Mouse (Mus musculus) embryonic facial prominence, embryonic 10.5 days (tissue): ENCODE results near the gene Snrpd3. TPM values are rescaled to one million over a fixed set of nuclear protein-coding genes. Genes with fewer than 3 reads are reported as not detected.
"Not testable (repeated sequence)": the region's sequence is repeated elsewhere in the genome, so short reads cannot be mapped to it uniquely, and the experiment has no call there.

ENCODE experiments used
- DNase-seq: peaks from one replicate; pipeline ENCODE4 v3.0.0-alpha.2; 2017; ENCODE audit warnings: low spot score
- H3K27ac ChIP-seq: fragments of 300-500 bp; sonication (generic); replicated peaks from 2 replicates; pipeline ENCODE4 v1.5.1; 2016; ENCODE audit warnings: mild to moderate bottlenecking
- H3K27me3 ChIP-seq: fragments of 300-500 bp; sonication (generic); replicated peaks from 2 replicates; pipeline ENCODE4 v1.6.1; 2016; ENCODE audit warnings: low read depth, mild to moderate bottlenecking; ENCODE audit not compliant: poor library complexity, severe bottlenecking
- H3K36me3 ChIP-seq: fragments of 300-500 bp; sonication (generic); replicated peaks from 2 replicates; pipeline ENCODE4 v1.6.1; 2016; ENCODE audit warnings: mild to moderate bottlenecking, moderate library complexity
- H3K4me1 ChIP-seq: fragments of 300-500 bp; sonication (generic); 2 replicates; pipeline ENCODE4 v1.6.1; 2016
- H3K4me3 ChIP-seq: fragments of 300-500 bp; sonication (generic); 2 replicates; pipeline ENCODE4 v1.5.1; 2016; ENCODE audit warnings: mild to moderate bottlenecking, moderate library complexity
- H3K9me3 ChIP-seq: fragments of 300-500 bp; sonication (generic); 2 replicates; pipeline ENCODE4 v1.6.1; 2016; ENCODE audit warnings: mild to moderate bottlenecking
- WGBS: fragments of 180-500 bp; shearing (Covaris S2); methylation state at CpG from one replicate; pipeline ENCODE4 v1.1.7; 2016; 5-methylcytosine and 5-hydroxymethylcytosine counted together
- polyA plus RNA-seq: library from polyadenylated mRNA; unstranded; fragments of >200 nt; fragmentation: Nextera tagmentation; extraction: Ambion mirVana; gene quantifications from 2 replicates; pipeline ENCODE4 v1.2.1, GENCODE M21; 2016

The Snrpd3 gene
- polyA plus RNA-seq, 1 experiment from 2014 or later, result 297 TPM

- Histone ChIP-seq H3K36me3 (peaks cover 40% of the 10 kb centered on the region), H3K27me3 (no peaks in the 10 kb centered on the region), H3K4me1 (no peaks in the 10 kb centered on the region), H3K4me3 (no peak overlapping the region), H3K9me3 (0 out of 2 replicates have a peak, but pooled peaks cover 3% of the 10 kb centered on the region), H3K27ac (no peak overlapping the region)
- 81% methylated on average over 3 of the region's 3 CpGs for WGBS
- DNase-seq, result no peak
Measured at GRCm38 (mm10) chr10:75505130-75505495, 12.2 kb upstream of the Snrpd3 start.

GRCm38 (mm10) chr10:75505928-75506327, 11.4 kb upstream of the Snrpd3 start:
- H3K27me3 ChIP-seq, DNase-seq, H3K4me3 ChIP-seq, H3K27ac ChIP-seq, H3K9me3 ChIP-seq, H3K4me1 ChIP-seq: not testable (repeated sequence)
- peaks cover 48% of the 10 kb centered on the region for H3K36me3 ChIP-seq
- 90% methylated on average over 3 of the region's 3 CpGs for WGBS

- 93% methylated on average over 7 of the region's 7 CpGs for WGBS
- H3K9me3 ChIP-seq, result no peaks in the 10 kb centered on the region
- H3K4me1 ChIP-seq, result peaks cover 7% of the 10 kb centered on the region
- H3K4me3 ChIP-seq, result no peak overlapping the region
- DNase-seq, result no peak
- no peak overlapping the region for H3K27ac ChIP-seq
- peaks cover 69% of the 10 kb centered on the region for H3K36me3 ChIP-seq
- H3K27me3 ChIP-seq, result no peaks in the 10 kb centered on the region
Measured at GRCm38 (mm10) chr10:75510446-75510845, 6.9 kb upstream of the Snrpd3 start.

GRCm38 (mm10) chr10:75511060-75511459, 6.3 kb upstream of the Snrpd3 start:
- DNase-seq, result no peak
- Histone ChIP-seq H3K27me3 (no peaks in the 10 kb centered on the region), H3K9me3 (no peaks in the 10 kb centered on the region), H3K27ac (no peak overlapping the region), H3K4me3 (no peak overlapping the region), H3K36me3 (peaks cover 69% of the 10 kb centered on the region), H3K4me1 (peaks cover 13% of the 10 kb centered on the region)
- WGBS, result 86% methylated on average over 9 of the region's 9 CpGs

- Histone ChIP-seq H3K4me1 (peaks cover 21% of the 10 kb centered on the region), H3K27me3 (no peaks in the 10 kb centered on the region), H3K4me3 (no peak overlapping the region), H3K27ac (no peak overlapping the region), H3K9me3 (no peaks in the 10 kb centered on the region), H3K36me3 (peaks cover 61% of the 10 kb centered on the region)
- DNase-seq, result no peak
- WGBS, result 96% methylated on average over 7 of the region's 7 CpGs
Measured at GRCm38 (mm10) chr10:75511897-75512296, 5.5 kb upstream of the Snrpd3 start.

GRCm38 (mm10) chr10:75512796-75513195, 4.6 kb upstream of the Snrpd3 start:
- no peaks in the 10 kb centered on the region for H3K27me3 ChIP-seq
- peaks cover 21% of the 10 kb centered on the region for H3K4me1 ChIP-seq
- no peak for DNase-seq
- no peaks in the 10 kb centered on the region for H3K9me3 ChIP-seq
- no peak overlapping the region for H3K27ac ChIP-seq
- H3K4me3 ChIP-seq, result no peak overlapping the region
- 87% methylated on average over 7 of the region's 7 CpGs for WGBS
- H3K36me3 ChIP-seq, result peaks cover 52% of the 10 kb centered on the region

GRCm38 (mm10) chr10:75513306-75514067, 3.9 kb upstream of the Snrpd3 start:
- Histone ChIP-seq H3K4me3 (no peak overlapping the region), H3K27me3 (no peaks in the 10 kb centered on the region), H3K27ac (no peak overlapping the region), H3K36me3 (peaks cover 45% of the 10 kb centered on the region), H3K9me3 (no peaks in the 10 kb centered on the region), H3K4me1 (peaks cover 22% of the 10 kb centered on the region)
- DNase-seq, result no peak
- 89% methylated on average over 8 of the region's 8 CpGs for WGBS

GRCm38 (mm10) chr10:75514361-75514760, 3.0 kb upstream of the Snrpd3 start:
- no peaks in the 10 kb centered on the region for H3K27me3 ChIP-seq
- H3K27ac ChIP-seq, result no peak overlapping the region
- WGBS, result 76% methylated on average over 7 of the region's 7 CpGs
- DNase-seq, result no peak
- H3K4me1 ChIP-seq, result peaks cover 31% of the 10 kb centered on the region
- H3K36me3 ChIP-seq, result peaks cover 40% of the 10 kb centered on the region
- H3K9me3 ChIP-seq, result no peaks in the 10 kb centered on the region
- H3K4me3 ChIP-seq, result no peak overlapping the region

GRCm38 (mm10) chr10:75515216-75516037, 1.9 kb upstream of the Snrpd3 start:
- H3K4me3 ChIP-seq, result peak overlapping the region; percentile 81
- 50% methylated on average over 4 of the region's 4 CpGs for WGBS
- DNase-seq, result peak; percentile 21

GRCm38 (mm10) chr10:75516038-75516723, 1.2 kb upstream of the Snrpd3 start:
- 21% methylated on average over 8 of the region's 8 CpGs for WGBS
- H3K4me1 ChIP-seq, result peaks cover 37% of the 10 kb centered on the region
- H3K27me3 ChIP-seq, result no peaks in the 10 kb centered on the region
- H3K4me3 ChIP-seq, result peak overlapping the region; percentile 81
- H3K27ac ChIP-seq, result peak overlapping the region; percentile 93
- H3K9me3 ChIP-seq, result no peaks in the 10 kb centered on the region
- H3K36me3 ChIP-seq, result peaks cover 40% of the 10 kb centered on the region
- no peak for DNase-seq

More at GRCm38 (mm10) chr10:75515216-75516037, 1.9 kb upstream of the Snrpd3 start:
- Histone ChIP-seq H3K36me3 (peaks cover 40% of the 10 kb centered on the region), H3K27me3 (no peaks in the 10 kb centered on the region), H3K4me1 (peaks cover 33% of the 10 kb centered on the region), H3K9me3 (no peaks in the 10 kb centered on the region), H3K27ac (peak overlapping the region; percentile 93)

- H3K27me3 ChIP-seq, result no peaks in the 10 kb centered on the region
- peak overlapping the region; percentile 81 for H3K4me3 ChIP-seq
- WGBS, result under 1% methylated on average over 12 of the region's 12 CpGs
- peak overlapping the region; percentile 93 for H3K27ac ChIP-seq
- DNase-seq, result no peak
- H3K36me3 ChIP-seq, result peaks cover 40% of the 10 kb centered on the region
- H3K4me1 ChIP-seq, result peaks cover 37% of the 10 kb centered on the region
- H3K9me3 ChIP-seq, result no peaks in the 10 kb centered on the region
Measured at GRCm38 (mm10) chr10:75516724-75517072, 653 bp upstream of the Snrpd3 start.

- no peaks in the 10 kb centered on the region for H3K9me3 ChIP-seq
- H3K4me1 ChIP-seq, result peaks cover 37% of the 10 kb centered on the region
- peak within 1 kb of the TSS; percentile 81 for H3K4me3 ChIP-seq
- H3K36me3 ChIP-seq, result peaks cover 40% of the 10 kb centered on the region
- H3K27me3 ChIP-seq, result no peaks in the 10 kb centered on the region
- peak within 1 kb of the TSS; percentile 93 for H3K27ac ChIP-seq
- WGBS, result 0% methylated on average over 20 of the region's 20 CpGs
- peak; percentile 97 for DNase-seq
Measured at GRCm38 (mm10) chr10:75517758-75518143, 400 bp downstream of the Snrpd3 start, which contains the start of gene Gucd1. Gucd1 (minus strand) TSS chr10:75517972.
